Mouse (Mus musculus): ENCODE data around the gene Psme1.
A peak's percentile ranks its signal among the peaks of the same experiment; 100 is the strongest.

Psme1 gene

DNA sequence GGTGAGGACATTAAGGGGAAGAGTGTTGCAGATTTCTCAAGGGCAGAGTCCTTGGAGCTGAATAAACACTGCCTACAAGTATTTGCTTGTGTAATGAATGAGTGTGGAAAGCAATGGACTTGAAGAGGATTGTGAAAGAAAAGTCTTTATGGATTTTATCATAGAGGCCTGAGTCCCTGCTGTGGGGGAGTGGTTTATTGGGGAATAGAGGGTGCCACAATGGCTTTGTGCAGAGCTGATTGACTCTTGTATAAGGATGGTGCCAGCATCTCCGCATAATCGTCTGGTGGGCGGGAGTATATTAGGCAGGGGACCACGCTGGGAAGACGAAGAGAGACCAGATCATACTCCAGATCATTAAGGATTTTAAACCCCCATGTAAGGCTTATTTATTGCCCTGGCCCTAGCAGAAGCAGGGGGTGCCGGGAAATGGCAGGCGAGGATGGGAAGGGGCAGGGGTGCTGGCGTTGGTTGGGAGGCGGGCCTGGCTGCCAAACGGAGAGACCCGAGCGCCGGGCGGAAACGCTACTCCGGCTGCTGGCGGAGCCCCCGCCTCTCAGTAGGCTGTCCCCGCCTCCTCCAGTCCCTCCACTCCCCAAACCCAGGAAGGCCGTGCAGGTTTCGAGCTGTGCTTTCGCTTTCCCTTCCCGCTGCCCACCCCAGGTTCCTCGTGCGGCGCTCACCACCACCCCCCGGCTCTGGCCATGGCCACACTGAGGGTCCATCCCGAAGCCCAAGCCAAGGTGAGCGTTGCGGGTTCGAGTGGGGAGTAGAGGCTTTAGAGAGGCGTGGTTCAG, at the start of gene Psme1:
Psme1 (plus strand) TSS at position 253 of the 797 bp plus-strand sequence.
- DNase-seq (ENCODE audit: low spot score) = peak; percentile 82

DNA sequence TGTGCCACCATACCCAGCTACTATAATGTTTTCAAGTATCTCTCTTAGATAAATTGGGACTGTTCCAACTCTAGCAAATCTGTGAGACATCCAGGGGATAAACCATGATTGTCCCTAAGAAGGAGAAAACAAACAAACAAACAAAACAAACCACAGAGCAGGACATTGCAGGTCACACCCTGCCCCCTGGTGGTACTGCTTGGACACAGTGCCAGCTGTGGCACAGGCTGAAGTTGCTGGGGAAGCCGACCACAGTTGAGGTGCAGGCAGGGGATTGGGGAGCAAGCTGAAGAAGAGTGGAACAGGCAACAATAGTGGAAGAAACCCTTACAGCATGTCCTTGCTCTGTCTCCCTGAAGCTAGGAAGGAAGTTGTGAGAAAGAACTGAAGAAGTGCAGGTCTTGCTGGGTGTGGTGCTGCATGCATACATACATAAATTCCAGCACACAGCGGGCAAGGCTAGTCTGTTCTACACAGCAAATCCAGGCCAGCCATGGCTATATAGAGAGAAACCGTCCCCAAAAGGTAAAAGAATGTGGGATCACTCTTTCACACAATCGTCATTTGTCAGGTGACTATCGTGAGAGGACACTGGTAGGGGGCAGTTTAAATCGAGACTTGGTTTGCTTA, 41.7 kb upstream of the Psme1 start:
- no peak for DNase-seq (ENCODE audit: low spot score)

DNA sequence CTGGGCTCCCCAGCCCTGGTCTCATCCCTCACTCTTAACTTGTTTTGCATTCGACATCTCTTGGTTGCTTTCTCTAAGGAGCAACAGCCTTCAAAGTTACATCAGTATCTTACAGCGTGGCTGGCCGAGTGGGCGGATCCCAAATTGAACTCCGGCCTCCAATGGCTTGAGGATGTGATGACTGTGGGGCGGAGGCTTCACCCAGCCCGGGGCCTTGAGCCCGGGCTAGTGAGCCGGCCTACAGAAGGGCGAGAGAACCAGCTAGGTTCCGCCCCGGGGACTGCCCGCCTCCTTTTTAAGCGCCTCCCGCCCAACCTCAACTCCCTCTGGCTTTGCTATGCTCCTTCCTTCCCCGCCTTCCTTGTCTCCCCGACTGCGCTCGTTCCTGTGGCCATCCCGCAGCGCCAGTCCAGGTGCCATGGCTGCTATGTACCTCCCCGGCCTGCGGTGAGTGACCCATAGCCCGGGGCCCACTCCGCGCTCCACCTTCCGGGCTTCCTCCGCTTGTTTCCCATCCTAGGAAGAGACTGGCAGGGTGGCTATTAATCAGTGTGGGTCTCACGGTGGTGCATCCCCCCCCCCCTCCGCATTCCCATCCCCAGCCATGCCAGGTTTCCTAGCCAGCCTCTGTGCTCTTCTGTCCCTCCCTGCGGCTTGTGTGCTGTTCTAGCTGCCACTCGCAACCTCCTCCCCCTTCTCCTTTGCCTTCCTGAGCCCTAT, 37.7 kb upstream of the Psme1 start, which contains the start of gene Pck2:
Pck2 (plus strand) TSS at position 200 of the 720 bp plus-strand sequence.
- DNase-seq (ENCODE audit: low spot score) = peak; percentile 85

DNA sequence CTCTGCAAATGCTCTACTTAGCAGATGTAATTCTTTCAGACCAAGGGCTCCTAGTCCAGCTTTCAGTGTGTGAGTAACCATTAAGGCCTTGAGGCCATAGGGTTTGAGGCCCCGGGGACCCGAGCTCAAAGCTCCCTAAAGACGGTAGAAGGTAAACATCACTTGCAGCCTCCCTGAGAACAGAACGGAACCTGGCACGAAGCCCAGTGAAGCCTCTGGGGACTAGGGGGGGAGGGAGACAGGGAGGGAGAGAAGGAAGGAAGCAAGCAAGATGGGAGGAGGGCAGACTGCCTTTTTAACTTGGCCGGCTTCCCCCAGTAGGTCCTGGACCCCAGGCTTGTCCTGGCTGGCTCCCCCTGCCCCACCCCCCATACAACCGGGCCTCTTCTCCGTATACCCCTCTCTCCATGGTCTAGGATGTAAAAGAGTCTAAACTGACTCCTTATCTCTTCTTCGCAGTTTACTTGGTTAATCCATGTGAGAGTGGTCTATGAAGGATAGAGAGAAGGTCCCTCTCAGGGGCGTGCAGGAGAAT, 37.1 kb upstream of the Psme1 start:
- peak; percentile 78 for DNase-seq (ENCODE audit: low spot score)

- no peak for DNase-seq (ENCODE audit: low spot score)
Measured at GRCm38 (mm10) chr14:55542268-55542667, 35.7 kb upstream of the Psme1 start.

DNA sequence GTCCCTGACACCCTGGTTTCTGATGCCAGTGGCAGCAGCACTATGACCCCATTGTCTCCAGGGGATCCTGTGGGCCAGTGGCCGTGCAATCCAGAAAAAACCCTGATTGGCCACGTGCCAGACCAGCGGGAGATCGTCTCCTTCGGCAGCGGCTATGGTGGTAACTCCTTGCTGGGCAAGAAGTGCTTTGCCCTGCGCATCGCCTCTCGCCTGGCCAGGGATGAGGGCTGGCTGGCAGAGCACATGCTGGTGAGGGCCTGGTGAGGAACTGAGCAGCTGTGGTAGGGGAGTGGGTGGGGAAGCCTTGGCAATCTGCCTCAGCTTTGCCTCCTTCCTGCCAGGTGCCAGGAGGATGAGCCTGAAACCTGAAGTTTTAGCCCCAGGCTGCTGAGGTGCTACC, 33.6 kb upstream of the Psme1 start:
- DNase-seq (ENCODE audit: low spot score) = no peak

GRCm38 (mm10) chr14:55550191-55550590, 27.7 kb upstream of the Psme1 start:
- no peak for DNase-seq (ENCODE audit: low spot score)

DNA sequence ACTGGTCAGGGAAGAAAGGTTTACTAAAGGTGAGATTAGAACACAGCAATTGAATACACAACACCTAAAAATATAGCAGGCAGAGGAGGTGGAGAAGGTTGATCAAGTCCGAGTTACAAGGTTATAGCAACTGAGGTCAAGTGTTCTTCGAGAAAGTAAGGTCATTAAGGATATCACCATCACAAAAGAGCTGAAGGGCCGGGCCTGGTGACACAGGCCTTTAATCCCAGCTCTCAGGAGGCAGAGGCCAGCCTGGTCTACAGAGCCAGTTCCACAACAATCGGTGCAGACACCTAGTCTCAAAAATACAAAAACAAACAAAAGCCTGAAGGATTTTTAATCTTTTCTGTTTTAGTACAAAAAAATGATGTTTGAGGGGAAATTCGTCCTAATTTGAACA, 26.6 kb upstream of the Psme1 start:
- DNase-seq (ENCODE audit: low spot score) = no peak

DNA sequence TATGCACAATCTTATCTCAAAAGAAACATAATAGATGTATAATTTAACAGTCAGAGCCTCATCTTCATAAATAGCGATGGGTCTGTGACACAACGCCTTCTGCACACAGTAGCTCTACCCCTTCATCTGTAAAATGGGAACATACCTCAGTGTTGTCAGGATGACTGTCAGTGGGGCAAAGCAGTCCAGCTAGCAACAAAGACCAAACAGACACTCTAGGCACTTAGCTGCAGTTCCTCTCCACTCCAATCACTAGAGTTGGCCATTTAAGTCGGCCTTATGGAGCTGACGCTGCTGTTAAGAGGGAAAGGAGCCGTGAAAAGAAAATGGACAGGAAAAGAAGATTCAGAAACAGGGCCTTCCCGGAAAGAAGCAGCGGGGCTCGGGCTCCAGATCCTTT, 26.1 kb upstream of the Psme1 start:
- DNase-seq (ENCODE audit: low spot score) = no peak

- DNase-seq (ENCODE audit: low spot score) = no peak
Measured at GRCm38 (mm10) chr14:55554635-55555034, 23.3 kb upstream of the Psme1 start.

GRCm38 (mm10) chr14:55555788-55556187, 22.1 kb upstream of the Psme1 start:
- no peak for DNase-seq (ENCODE audit: low spot score)

- peak; percentile 65 for DNase-seq (ENCODE audit: low spot score)
Measured at GRCm38 (mm10) chr14:55557003-55557402, 20.9 kb upstream of the Psme1 start.

DNA sequence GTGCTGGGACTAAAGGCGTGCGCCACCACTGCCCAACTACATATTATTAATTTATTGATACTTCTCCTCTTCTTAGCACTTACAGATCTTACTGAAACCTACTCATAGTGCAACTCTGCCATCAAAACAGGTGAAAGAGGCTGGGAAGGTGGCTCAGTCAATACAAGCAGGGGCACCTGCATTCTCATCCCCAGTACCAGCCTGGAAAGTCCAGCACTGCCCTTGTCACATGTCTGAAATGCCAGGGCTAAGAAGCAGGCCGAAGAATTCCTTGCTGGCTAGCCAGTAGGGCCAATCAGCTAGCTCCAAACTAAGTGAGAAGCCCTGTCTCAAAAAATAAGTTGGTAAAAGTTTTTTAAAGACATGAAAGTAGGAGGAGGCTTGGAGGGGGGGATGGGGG, 20.3 kb upstream of the Psme1 start:
- DNase-seq (ENCODE audit: low spot score) = no peak

DNA sequence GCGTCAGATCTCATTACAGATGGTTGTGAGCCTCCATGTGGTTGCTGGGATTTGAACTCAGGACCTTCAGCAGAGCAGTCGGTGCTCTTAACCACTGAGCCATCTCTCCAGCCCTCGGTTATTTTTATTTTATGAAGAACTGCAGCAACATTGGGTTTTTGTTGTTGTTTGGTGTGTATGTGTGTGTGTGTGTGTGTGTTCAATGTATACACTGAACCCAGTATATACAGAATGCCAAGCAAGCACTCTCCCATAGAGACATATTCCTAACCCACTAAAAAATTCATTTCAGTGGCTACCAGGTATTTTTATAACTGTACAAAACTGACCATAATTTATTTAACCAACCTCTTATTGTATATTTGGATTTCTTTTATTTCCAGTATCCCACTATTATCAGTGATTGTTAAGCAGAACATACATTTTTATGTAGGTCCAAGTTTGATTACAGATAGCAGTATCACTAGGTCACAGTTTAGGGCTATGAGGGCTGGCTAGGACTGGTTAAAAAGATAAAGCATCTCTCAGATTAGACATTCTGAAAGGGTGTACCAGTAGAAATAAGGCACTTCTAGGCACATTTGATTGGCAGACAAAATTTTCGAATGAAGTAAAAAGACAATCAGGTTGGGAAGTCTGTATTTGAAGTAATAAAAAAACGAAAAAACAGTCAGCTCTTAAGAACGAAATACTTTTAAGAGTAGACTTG, 19.0 kb upstream of the Psme1 start:
- no peak for DNase-seq (ENCODE audit: low spot score)

DNA sequence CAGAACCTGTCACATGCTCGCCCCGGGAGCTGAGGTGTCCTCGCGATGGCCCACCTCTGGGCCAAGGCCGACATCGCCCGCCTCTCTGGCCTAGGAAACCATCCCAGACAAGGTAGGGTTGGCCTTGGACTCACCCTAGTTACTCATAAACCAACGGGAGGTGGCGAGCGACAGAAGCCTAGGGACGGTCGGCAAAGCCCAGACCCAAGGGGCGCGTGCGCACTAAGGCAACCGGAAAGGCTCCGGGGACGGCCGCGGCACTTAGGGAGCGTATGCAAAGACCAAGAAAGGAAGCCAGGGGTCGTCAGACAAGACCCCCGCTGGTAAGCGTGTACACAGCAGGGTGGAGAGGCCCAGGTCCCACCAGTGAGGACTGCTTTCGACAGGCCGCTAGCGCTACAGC, 18.1 kb upstream of the Psme1 start, which contains the start of gene Dcaf11:
Dcaf11 (plus strand) TSS at position 208 of the 403 bp plus-strand sequence.
- peak; percentile 93 for DNase-seq (ENCODE audit: low spot score)

GRCm38 (mm10) chr14:55560202-55561073, 17.5 kb upstream of the Psme1 start, which contains the start of gene A730061H03Rik:
Gene A730061H03Rik, minus strand, starts transcription at chr14:55560406.
- DNase-seq (ENCODE audit: low spot score) = peak; percentile 99

- DNase-seq (ENCODE audit: low spot score) = peak; percentile 17
Measured at GRCm38 (mm10) chr14:55561860-55562259, 16.1 kb upstream of the Psme1 start.

- peak; percentile 8 for DNase-seq (ENCODE audit: low spot score)
Measured at GRCm38 (mm10) chr14:55563249-55563648, 14.7 kb upstream of the Psme1 start.

DNA sequence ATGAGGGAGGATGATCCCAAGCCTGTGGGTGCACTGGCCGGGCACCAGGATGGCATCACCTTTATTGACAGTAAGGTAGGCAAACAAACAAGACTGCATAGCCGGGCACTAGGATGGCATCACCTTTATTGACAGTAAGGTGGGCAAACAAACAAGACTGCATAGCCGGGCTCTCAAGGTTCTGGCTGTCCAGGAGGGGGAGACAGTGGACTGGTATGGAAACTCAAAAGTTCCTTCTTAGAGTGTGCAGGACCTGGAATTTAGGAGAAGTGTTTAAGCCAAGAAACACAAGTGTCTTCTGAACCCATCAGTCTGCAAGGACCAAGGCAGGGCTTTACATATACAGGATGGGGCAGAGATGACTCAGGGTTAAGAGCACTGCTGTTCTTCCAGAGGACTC, 12.2 kb upstream of the Psme1 start:
- no peak for DNase-seq (ENCODE audit: low spot score)

DNA sequence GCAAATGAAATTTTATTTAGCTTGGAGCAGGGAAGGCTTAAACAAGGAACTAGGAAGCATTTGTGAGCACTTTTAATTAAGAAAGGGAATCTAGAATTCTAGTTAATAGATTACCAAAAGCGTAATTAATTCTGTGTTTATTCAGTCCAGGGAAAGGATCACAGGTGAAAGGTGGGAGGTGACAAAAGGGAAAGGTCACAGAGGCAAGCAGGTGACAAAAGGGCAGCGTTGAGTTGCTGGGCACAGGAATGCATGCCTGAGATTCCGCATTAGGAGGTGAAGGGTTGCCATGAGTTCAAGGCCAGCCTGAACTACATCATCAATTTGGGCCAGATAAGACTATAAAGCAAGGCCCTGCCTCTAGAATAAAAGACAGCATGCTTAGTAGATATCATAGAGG, 10.4 kb upstream of the Psme1 start:
- no peak for DNase-seq (ENCODE audit: low spot score)

GRCm38 (mm10) chr14:55570588-55570987, 7.3 kb upstream of the Psme1 start:
- no peak for DNase-seq (ENCODE audit: low spot score)

Measured in testis, postnatal 14 days (tissue).